Mouse (Mus musculus) thymus, adult 2 months (tissue): ENCODE results near the gene 1110065P20Rik.

Source experiments
- CTCF ChIP-seq: fragments of 200-500 bp; IDR thresholded peaks from 2 replicates; pipeline ENCODE4 v1.5.1; 2012; ENCODE audit warnings: mild to moderate bottlenecking, control low read depth, low read length, moderate library complexity, borderline replicate concordance; ENCODE audit not compliant: control insufficient read depth, poor library complexity, insufficient read depth; ENCODE audit errors: extremely low read depth
- POLR2A ChIP-seq: fragments of 200-500 bp; IDR thresholded peaks from 2 replicates; pipeline ENCODE4 v1.6.1; 2012; ENCODE audit warnings: mild to moderate bottlenecking, low read length, control low read depth, moderate library complexity; ENCODE audit not compliant: control insufficient read depth, poor library complexity, insufficient read depth; ENCODE audit errors: extremely low read depth

- no peak for TF ChIP-seq POLR2A
- TF ChIP-seq CTCF: no peak
Observed at GRCm38 (mm10) chr4:124881341-124881908, 30.4 kb upstream of the 1110065P20Rik start.
